Mouse (Mus musculus) embryo, embryonic 10 days (tissue): ENCODE results near the gene Tnik.

ENCODE experiments used
- DNase-seq: peaks from one replicate; pipeline ENCODE4 v3.0.0-alpha.2; 2015; ENCODE audit warnings: low spot score

Gene Tnik

GRCm38 (mm10) chr3:28626816-28627215, 363.8 kb downstream of the Tnik start:
- DNase-seq: no peak

GRCm38 (mm10) chr3:28636778-28637177, 373.8 kb downstream of the Tnik start:
- no peak for DNase-seq

- no peak for DNase-seq
Observed at GRCm38 (mm10) chr3:28638957-28639356, 375.9 kb downstream of the Tnik start.

GRCm38 (mm10) chr3:28643252-28643947, 380.4 kb downstream of the Tnik start:
- DNase-seq: peak; percentile 8

GRCm38 (mm10) chr3:28652574-28652973, 389.6 kb downstream of the Tnik start:
- no peak for DNase-seq

- DNase-seq: no peak
Observed at GRCm38 (mm10) chr3:28653043-28653442, 390.0 kb downstream of the Tnik start.

- DNase-seq: no peak
Observed at GRCm38 (mm10) chr3:28654740-28655139, 391.7 kb downstream of the Tnik start.

GRCm38 (mm10) chr3:28658349-28658748, 395.3 kb downstream of the Tnik start:
- DNase-seq: peak; percentile 33

- no peak for DNase-seq
Observed at GRCm38 (mm10) chr3:28680851-28681250, 417.8 kb downstream of the Tnik start.

- DNase-seq: peak; percentile 25
Observed at GRCm38 (mm10) chr3:28681866-28682265, 418.9 kb downstream of the Tnik start.

- DNase-seq: no peak
Observed at GRCm38 (mm10) chr3:28682411-28682810, 419.4 kb downstream of the Tnik start.

- no peak for DNase-seq
Observed at GRCm38 (mm10) chr3:28685510-28685909, 422.5 kb downstream of the Tnik start.

GRCm38 (mm10) chr3:28694811-28695210, 431.8 kb downstream of the Tnik start:
- DNase-seq: no peak

GRCm38 (mm10) chr3:28695608-28696007, 432.6 kb downstream of the Tnik start:
- no peak for DNase-seq

- no peak for DNase-seq
Observed at GRCm38 (mm10) chr3:28696162-28696561, 433.1 kb downstream of the Tnik start.

GRCm38 (mm10) chr3:28697797-28698196, 434.8 kb downstream of the Tnik start, which contains the start of gene Slc2a2:
Slc2a2 (plus strand) TSS chr3:28697903.
- no peak for DNase-seq

GRCm38 (mm10) chr3:28699601-28700000, 436.6 kb downstream of the Tnik start:
- no peak for DNase-seq

GRCm38 (mm10) chr3:28705522-28706137, 442.6 kb downstream of the Tnik start:
- DNase-seq: no peak

- DNase-seq: no peak
Observed at GRCm38 (mm10) chr3:28706736-28707135, 443.7 kb downstream of the Tnik start.

GRCm38 (mm10) chr3:28709740-28710139, 446.7 kb downstream of the Tnik start:
- DNase-seq: peak; percentile 13

GRCm38 (mm10) chr3:28713913-28714698, 451.1 kb downstream of the Tnik start:
- no peak for DNase-seq

GRCm38 (mm10) chr3:28718521-28718920, 455.5 kb downstream of the Tnik start:
- DNase-seq: no peak

- no peak for DNase-seq
Observed at GRCm38 (mm10) chr3:28721218-28721617, 458.2 kb downstream of the Tnik start.
